Mouse (Mus musculus): Measurements from ENCODE around the gene Kiss1r. TPM values are rescaled to one million over a fixed set of nuclear protein-coding genes. Genes with fewer than 3 reads are reported as not detected.

Gene Kiss1r
- total and polyA plus RNA-seq, 3 experiments: 0.10 to 1.5 (median 0.25) TPM

DNA sequence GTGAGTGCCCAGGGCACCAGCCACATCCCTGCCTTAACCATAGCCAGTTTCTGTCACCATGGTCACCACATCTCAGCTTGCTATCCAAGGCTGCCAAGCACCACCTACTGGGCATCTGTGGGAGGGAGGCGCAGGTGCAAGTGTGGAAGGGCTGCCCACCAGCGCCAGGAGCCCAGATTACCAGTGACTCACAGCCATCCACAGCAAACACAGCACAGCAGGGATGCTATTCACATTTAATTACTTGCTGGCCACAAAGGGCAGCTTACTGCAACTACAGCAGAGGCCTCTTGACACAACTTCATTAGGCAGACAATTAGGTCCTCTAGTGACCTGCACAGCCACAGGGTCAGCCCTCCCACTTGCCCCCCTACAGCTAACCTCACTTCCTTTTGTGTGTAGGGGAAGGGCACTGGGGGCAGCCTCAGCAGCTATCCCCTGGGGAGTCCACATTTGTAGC is 15.8 kb upstream of the Kiss1r start:
- DNase-seq: no peak
- WGBS: 68% methylated on average over 2 of the region's 2 CpGs
- Histone ChIP-seq H3K9ac (ENCODE audit: low read depth, low read length) (no peak overlapping the region), H3K27ac (no peak overlapping the region), H3K4me3 (no peak overlapping the region), H3K79me2 (replicated peaks; ENCODE audit: control insufficient read depth, insufficient read depth, low read length) (no peaks in the 10 kb centered on the region), H3K4me1 (ENCODE audit: control insufficient read depth, insufficient read depth, low read length) (no peaks in the 10 kb centered on the region), H3K27me3 (ENCODE audit: control insufficient read depth, insufficient read depth, low read length) (no peaks in the 10 kb centered on the region), H3K36me3 (ENCODE audit: control insufficient read depth, insufficient read depth, low read length) (no peaks in the 10 kb centered on the region)
- no peak for TF ChIP-seq EP300 (IDR thresholded peaks at IDR 0.05; ENCODE audit: insufficient read depth, low read depth, low read length)
- no peak for TF ChIP-seq POLR2A (IDR thresholded peaks at IDR 0.05; ENCODE audit: insufficient read depth, low read depth, low read length)
- TF ChIP-seq CTCF (IDR thresholded peaks at IDR 0.05): peak; percentile 35
- intact Hi-C loops (cut with DNase I): no loop called here

DNA sequence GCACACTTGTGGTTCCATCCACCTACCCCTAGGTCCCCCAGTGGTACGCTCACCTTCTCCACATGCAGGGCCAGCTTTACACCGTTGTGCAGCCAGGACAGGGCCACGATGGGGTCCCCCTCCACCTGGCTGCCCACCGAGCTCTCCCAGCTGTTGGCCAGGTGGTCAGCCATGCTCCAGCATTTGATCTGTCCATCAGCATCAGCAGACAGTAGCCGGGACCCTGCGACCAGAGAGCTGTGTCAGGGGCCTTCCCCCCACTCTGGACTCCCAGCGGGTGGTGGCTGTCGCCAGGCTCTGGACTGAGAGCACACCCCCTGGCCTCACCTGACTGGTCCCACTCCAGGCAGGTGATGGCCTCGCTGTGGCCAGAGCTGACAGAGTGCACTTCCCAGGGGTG is 10.1 kb upstream of the Kiss1r start:
- 92% methylated on average over 9 of the region's 9 CpGs for WGBS
- no peaks in the 10 kb centered on the region for H3K36me3 ChIP-seq (ENCODE audit: control insufficient read depth, insufficient read depth, low read length)
- intact Hi-C loops (cut with DNase I): loop anchor here (2.0 kb wide), 1 partner anchor 16 kb away; no protein-coding TSS in a partner anchor

DNA sequence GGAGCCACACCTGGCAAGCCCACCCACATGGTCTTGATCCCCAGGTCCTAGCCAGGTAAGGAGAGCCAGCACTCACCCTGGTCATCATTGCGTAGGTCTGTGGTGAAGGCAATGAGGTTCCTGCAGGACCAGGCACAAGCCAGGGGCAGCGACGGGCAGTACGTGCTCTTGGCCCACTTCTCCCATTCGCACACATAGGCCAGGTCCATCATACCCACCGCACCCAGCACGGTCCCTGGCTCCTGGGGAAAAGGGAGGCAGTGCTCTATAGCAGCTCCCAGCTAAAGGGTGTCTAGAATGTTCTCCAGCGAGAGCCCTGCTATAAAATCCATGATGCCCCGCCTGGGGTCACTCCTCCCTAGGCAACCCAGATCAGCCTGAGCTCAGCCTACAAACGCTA is 9.4 kb upstream of the Kiss1r start:
- TF ChIP-seq POLR2A (IDR thresholded peaks at IDR 0.05; ENCODE audit: insufficient read depth, low read depth, low read length) (no peak), CTCF (IDR thresholded peaks at IDR 0.05) (no peak), EP300 (IDR thresholded peaks at IDR 0.05; ENCODE audit: insufficient read depth, low read depth, low read length) (no peak)
- 94% methylated on average over 10 of the region's 10 CpGs for WGBS
- H3K79me2 ChIP-seq (replicated peaks; ENCODE audit: control insufficient read depth, insufficient read depth, low read length): no peaks in the 10 kb centered on the region
- no peaks in the 10 kb centered on the region for H3K27me3 ChIP-seq (ENCODE audit: control insufficient read depth, insufficient read depth, low read length)
- H3K4me3 ChIP-seq: no peak overlapping the region
- no peaks in the 10 kb centered on the region for H3K36me3 ChIP-seq (ENCODE audit: control insufficient read depth, insufficient read depth, low read length)
- no peak for DNase-seq
- H3K4me1 ChIP-seq (ENCODE audit: control insufficient read depth, insufficient read depth, low read length): peaks cover 4% of the 10 kb centered on the region
- no peak overlapping the region for H3K9ac ChIP-seq (ENCODE audit: low read depth, low read length)
- intact Hi-C loops (cut with DNase I): loop anchor here (2.0 kb wide), 1 partner anchor 15 kb away; no protein-coding TSS in a partner anchor
- no peak overlapping the region for H3K27ac ChIP-seq

More for the DNA sequence above, 10.1 kb upstream of the Kiss1r start:
- no peaks in the 10 kb centered on the region for H3K27me3 ChIP-seq (ENCODE audit: control insufficient read depth, insufficient read depth, low read length)
- peaks cover 4% of the 10 kb centered on the region for H3K4me1 ChIP-seq (ENCODE audit: control insufficient read depth, insufficient read depth, low read length)
- H3K9ac ChIP-seq (ENCODE audit: low read depth, low read length): no peak overlapping the region
- H3K27ac ChIP-seq: no peak overlapping the region
- H3K79me2 ChIP-seq (replicated peaks; ENCODE audit: control insufficient read depth, insufficient read depth, low read length): no peaks in the 10 kb centered on the region
- no peak overlapping the region for H3K4me3 ChIP-seq
- TF ChIP-seq EP300 (IDR thresholded peaks at IDR 0.05; ENCODE audit: insufficient read depth, low read depth, low read length) (no peak), POLR2A (IDR thresholded peaks at IDR 0.05; ENCODE audit: insufficient read depth, low read depth, low read length) (no peak), CTCF (IDR thresholded peaks at IDR 0.05) (no peak)
- DNase-seq: no peak

DNA sequence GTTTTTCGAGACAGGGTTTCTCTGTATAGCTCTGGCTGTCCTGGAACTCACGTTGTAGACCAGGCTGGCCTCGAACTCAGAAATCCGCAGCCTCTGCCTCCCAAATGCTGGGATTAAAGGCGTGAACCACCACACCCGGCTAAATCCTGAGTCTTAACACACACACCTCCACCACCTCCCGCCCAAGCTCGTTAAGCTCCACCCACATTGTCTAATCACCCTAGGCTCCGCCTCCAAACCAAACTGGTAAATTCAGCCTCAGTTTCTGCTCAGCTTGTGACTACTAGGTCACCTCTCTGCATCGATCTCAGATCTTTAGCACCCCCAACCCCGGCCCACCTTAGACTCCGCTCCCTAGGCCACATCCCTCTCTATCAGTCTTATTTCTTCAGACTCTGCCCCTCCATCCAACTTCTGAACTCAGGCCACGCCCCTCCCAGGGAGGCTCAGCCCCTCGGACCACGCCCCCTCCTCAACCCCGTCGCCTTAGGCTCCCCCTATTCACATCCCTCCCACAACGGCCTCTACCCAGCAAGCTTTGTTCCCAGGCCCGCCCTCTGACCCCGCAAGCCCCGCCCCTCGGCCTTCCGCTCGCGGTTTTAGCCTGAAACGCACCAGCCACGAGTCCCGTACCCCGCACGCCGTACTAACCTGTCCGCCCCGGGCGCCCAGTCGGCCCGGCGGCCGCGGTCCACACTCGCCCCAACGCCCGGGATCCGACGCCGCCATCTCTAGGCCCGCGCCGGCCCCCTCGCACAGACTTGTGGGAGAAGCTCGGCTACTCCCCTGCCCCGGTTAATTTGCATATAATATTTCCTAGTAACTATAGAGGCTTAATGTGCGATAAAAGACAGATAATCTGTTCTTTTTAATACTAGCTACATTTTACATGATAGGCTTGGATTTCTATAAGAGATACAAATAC is 8.3 kb upstream of the Kiss1r start, which contains the start of gene Med16:
Gene Med16, minus strand, starts transcription at position 757 of the 925 bp plus-strand sequence.
- no peak for TF ChIP-seq POLR2A (IDR thresholded peaks at IDR 0.05; ENCODE audit: insufficient read depth, low read depth, low read length)
- no peak for TF ChIP-seq CTCF (IDR thresholded peaks at IDR 0.05)
- TF ChIP-seq EP300 (IDR thresholded peaks at IDR 0.05; ENCODE audit: insufficient read depth, low read depth, low read length): no peak
- H3K4me1 ChIP-seq (ENCODE audit: control insufficient read depth, insufficient read depth, low read length): peaks cover 4% of the 10 kb centered on the region
- H3K4me3 ChIP-seq: peak within 1 kb of the TSS; percentile 97
- intact Hi-C loops (cut with DNase I): no loop called here
- WGBS: 2% methylated on average over 52 of the region's 52 CpGs
- H3K9ac ChIP-seq (ENCODE audit: low read depth, low read length): peak within 1 kb of the TSS; percentile 97
- H3K27ac ChIP-seq: peak within 1 kb of the TSS; percentile 100
- H3K36me3 ChIP-seq (ENCODE audit: control insufficient read depth, insufficient read depth, low read length): no peaks in the 10 kb centered on the region
- DNase-seq: peak; percentile 97
- H3K27me3 ChIP-seq (ENCODE audit: control insufficient read depth, insufficient read depth, low read length): no peaks in the 10 kb centered on the region
- no peaks in the 10 kb centered on the region for H3K79me2 ChIP-seq (replicated peaks; ENCODE audit: control insufficient read depth, insufficient read depth, low read length)

DNA sequence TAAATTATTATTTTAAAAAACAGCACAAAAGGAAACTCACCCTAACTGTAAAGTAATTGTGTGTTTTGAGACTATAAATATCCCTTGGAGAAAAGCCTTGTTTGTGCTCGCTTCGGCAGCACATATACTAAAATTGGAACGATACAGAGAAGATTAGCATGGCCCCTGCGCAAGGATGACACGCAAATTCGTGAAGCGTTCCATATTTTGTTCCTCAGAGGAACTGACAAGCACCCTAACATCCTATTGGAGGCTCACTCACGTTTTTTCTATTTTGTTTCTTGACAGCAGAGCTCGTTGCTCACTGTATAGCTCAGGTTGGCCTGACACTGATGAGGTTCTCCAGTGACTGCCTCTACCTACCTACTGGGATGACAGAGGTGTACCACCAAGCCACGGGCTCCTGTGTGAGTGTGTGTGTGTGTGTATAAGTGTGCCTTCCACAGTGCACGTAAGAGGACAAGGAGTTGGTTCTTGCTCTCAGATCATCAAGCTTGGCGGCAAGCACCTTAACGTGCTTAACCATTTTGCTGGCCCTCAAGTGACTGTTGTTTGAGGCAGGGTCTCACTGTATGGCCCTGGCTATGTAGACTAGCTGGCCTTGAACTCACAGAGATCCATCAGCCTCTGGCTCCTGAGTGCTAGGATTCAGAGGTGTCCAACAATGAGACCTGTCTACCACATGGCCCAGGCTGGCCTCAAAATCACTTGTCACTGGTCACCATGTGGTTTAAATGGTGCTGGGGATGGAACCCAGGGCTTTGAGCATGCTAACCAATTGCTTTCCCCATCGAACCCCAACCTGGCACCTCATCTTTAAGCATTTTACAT is 7.5 kb upstream of the Kiss1r start:
- H3K9ac ChIP-seq (ENCODE audit: low read depth, low read length): peak overlapping the region; percentile 29
- H3K79me2 ChIP-seq (replicated peaks; ENCODE audit: control insufficient read depth, insufficient read depth, low read length): no peaks in the 10 kb centered on the region
- H3K27ac ChIP-seq: peak overlapping the region; percentile 100
- TF ChIP-seq EP300 (IDR thresholded peaks at IDR 0.05; ENCODE audit: insufficient read depth, low read depth, low read length): no peak
- TF ChIP-seq POLR2A (IDR thresholded peaks at IDR 0.05; ENCODE audit: insufficient read depth, low read depth, low read length): 0 out of 2 replicates have a peak, but pooled peaks have one; percentile 33
- no peak for TF ChIP-seq CTCF (IDR thresholded peaks at IDR 0.05)
- H3K36me3 ChIP-seq (ENCODE audit: control insufficient read depth, insufficient read depth, low read length): no peaks in the 10 kb centered on the region
- WGBS: 24% methylated on average over 14 of the region's 14 CpGs
- no peaks in the 10 kb centered on the region for H3K27me3 ChIP-seq (ENCODE audit: control insufficient read depth, insufficient read depth, low read length)
- DNase-seq: peak in 1 of 2 experiments; percentile 55
- intact Hi-C loops (cut with DNase I): no loop called here
- peaks cover 4% of the 10 kb centered on the region for H3K4me1 ChIP-seq (ENCODE audit: control insufficient read depth, insufficient read depth, low read length)
- peak overlapping the region; percentile 97 for H3K4me3 ChIP-seq

All from heart, adult 2 months (tissue).